Mouse (Mus musculus): ENCODE measurements around the gene Il9r. TPM values are rescaled to one million over a fixed set of nuclear protein-coding genes. Genes with fewer than 3 reads are reported as not detected.
A peak's percentile ranks its signal among the peaks of the same experiment; 100 is the strongest.

Il9r gene
- polyA plus RNA-seq, 2 experiments from 2014 or later = 5.8 to 10.0 TPM

DNA sequence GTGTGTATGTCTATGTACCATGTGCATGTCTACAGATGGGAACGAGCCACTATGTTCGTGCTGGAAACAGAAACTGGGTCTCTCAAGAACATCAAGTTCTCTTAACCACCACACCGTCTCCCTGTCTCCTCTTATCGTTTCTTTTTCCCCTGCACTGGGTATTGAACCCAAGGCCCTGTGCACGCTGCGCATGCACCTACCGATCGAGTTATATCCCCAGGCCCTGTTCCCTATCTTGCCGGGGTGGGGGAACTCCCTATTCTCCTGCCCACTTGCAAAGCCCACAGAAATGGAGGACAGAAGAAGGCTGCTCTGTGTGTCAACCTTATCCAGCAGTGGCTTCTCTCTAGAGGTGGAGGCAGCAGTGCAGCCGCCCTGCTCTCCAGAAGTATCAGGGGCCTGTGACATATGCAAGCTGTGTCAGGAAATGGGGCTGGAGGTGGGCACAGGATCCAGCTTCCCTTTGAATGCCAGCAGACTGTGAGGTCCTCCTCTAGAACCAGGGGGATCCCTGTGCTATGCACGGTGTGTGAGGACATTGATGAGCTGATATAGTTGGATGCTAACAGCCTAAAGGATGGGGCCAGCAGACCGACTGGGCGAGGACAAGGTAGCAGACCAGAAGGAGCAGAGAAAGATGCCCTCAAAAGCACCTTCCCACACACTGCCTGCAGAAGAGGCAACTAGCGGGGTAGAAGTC lies 1.7 kb downstream of the Il9r start:
- ATAC-seq = no peak

DNA sequence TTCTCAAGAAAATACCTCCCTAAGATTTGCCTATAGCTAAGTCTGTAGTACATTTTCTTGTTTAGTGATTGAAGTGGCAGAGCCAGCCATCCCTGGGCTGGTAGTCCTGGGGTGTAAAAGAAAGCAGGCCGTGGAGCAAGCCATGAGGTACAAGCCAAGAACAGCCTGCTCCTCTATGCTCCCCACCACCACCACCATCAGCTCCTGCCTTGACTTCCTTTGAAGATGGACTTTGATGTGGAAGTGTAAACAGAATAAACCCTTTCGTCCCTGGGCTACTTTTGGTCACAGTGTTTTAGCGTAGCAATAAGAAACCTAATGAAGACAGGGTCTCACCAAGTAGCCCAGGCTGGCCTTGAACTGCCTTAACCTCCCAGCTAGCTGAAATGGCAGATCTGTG lies 2.3 kb downstream of the Il9r start:
- ATAC-seq = no peak

- no peak for ATAC-seq
These were observed 3.4 kb downstream of the Il9r start for GRCm38 (mm10) chr11:32196727-32197126.

GRCm38 (mm10) chr11:32195867-32196540 lies 4.1 kb downstream of the Il9r start:
- ATAC-seq = peak; percentile 68

DNA sequence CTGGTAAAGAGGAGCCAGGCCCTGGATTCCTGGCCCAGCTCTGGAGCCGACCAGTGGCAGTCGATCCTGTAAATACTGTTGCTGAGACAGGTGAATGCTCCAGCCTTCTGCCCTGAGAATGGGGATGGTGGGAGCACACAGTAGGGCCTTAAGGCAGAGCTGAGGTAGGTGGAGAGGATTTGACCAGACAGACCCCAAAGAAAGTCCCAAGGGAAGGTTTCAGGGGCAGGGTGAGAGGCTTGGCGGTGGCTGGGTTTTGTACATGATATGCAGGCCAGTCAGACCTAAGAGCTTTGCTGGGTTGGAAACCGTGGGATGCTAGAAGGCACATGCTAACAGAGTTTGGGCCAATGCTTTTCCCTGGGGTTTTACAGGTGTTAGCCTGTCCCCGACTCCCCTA lies 5.5 kb downstream of the Il9r start:
- ATAC-seq = no peak

GRCm38 (mm10) chr11:32194086-32194485 lies 6.0 kb downstream of the Il9r start:
- no peak for ATAC-seq

GRCm38 (mm10) chr11:32193156-32193555 lies 6.9 kb downstream of the Il9r start:
- no peak for ATAC-seq

- no peak for ATAC-seq
These were observed 9.4 kb downstream of the Il9r start for GRCm38 (mm10) chr11:32190603-32191110.

- ATAC-seq = no peak
These were observed 10.0 kb downstream of the Il9r start for GRCm38 (mm10) chr11:32190119-32190518.

- ATAC-seq = no peak
These were observed 10.6 kb downstream of the Il9r start for GRCm38 (mm10) chr11:32189434-32189833.

GRCm38 (mm10) chr11:32188881-32189280 lies 11.2 kb downstream of the Il9r start:
- no peak for ATAC-seq

- ATAC-seq = no peak
These were observed 12.8 kb downstream of the Il9r start for GRCm38 (mm10) chr11:32187256-32187655.

DNA sequence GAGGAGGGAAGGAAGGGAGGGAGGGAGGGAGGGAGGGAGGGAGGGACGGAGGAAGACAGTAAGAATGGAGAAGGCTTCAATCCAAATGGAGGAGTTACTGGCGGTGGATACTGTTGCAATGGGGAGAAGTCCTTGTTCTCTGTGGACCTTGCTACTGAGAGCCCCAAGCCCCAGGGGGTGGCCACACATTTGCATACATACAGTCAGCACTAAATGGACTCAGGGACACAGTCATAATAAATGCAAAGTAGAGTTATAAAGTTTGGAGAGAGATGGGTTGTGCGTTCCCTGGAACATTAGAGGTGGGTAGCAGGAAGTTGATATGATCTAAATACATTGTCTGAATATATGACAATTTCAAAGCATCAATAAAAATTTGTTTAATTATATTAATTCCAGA lies 14.0 kb downstream of the Il9r start:
- ATAC-seq = no peak

DNA sequence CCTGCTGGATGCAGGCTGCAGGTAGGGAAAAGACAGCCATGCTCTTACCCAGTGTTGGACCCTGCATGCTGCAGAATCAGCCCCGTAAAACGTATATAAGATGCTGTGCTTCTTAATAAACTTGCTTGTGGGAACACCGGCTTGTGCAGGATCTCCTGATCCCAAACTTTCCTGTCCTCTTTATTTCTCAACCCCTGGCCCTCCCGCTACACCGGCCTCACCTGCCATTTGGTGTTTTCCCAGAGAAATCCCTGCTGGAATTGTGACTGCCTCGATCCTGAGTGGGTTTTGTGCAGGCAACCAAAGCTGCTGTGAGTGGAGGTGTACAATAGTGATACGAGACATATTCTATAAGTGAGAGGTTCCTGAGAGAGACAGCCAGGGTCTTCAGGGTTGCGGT lies 15.6 kb downstream of the Il9r start:
- ATAC-seq = no peak

GRCm38 (mm10) chr11:32181973-32182868 lies 17.9 kb downstream of the Il9r start:
- ATAC-seq = peak; percentile 68

DNA sequence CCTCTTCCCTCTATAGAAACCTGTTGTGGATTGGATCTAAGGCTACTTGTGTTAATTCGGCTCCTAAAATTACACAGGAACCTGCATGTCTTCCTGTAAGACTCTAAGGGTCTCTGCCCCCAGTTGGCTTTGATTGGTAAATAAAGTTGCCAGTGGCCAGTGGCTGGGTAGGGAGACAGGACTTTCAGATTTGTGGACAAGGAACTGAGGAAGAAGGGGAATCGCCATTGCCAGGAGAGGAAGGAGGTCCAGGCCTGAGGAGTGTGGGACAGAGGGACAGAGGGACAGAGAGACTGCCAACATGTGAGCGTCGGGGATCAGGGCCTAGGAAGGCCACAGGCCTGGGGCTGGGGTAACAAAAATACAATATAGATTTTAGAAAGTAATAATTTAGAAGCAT lies 18.8 kb downstream of the Il9r start:
- ATAC-seq = no peak

- ATAC-seq = no peak
These were observed 21.6 kb downstream of the Il9r start for GRCm38 (mm10) chr11:32178506-32178905.

- ATAC-seq = no peak
These were observed 33.4 kb downstream of the Il9r start for GRCm38 (mm10) chr11:32166683-32167082.

DNA sequence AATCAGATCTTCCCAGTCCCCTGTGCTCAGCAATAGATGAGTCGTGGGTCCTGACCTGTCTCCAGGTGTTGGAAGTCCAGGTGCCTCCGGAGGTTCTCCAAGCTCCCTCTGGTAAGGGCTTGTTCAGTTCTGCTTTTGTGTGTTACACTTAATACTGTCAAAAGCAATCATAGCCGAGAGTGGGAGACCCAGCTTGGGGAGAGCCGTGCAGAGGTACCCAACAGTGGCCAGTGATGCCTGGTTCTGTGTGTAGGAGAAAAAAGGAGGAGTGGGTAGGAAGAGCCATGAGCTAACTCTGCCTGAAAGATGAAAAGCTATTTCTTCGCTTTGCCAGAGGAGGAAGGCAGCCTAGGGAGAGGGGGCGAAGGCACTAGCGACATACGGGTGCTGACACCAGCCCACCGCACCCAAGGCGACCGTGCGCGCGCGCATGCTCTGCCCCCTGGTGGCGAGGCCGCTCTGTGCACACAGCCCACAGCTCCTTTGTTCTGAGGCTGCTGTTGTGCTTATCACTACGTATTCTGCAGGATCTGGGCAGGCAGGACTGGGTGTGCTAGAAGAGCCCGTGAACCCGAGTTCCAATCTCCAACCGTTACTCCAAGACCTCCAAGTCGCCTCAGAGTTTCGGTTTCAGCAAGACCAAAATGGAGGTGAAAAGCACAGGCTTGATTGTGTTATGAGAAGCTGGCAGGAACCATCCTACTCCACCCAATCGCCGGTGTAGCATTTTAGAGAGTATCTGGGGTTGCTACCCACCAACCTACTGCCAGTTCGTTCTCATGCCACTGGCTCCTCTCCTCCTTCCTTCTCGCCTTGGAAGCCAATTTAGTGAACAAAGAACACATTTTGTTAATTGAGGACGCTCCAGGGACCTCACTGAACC lies 37.9 kb downstream of the Il9r start:
- ATAC-seq = peak; percentile 96

GRCm38 (mm10) chr11:32161500-32161899 lies 38.6 kb downstream of the Il9r start:
- no peak for ATAC-seq

DNA sequence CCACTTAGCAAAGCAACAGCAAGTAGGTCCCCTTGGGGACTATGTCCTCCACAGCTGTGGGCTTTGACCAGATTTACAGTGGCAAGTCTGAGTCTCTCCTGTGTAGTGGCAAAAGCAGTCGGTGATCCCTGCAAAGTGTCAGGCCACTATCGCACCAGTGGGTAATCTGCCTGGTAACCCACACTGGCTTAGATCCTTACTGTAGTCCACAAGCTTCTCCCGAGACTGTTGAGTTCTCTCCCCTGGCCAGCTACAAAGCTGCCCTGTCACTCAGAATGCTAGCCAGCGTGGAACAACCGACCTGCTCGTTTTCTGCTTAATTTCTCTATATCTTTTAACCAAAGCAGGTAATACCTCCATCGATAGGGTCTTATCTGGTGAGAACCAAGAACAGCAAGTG lies 39.7 kb downstream of the Il9r start:
- no peak for ATAC-seq

DNA sequence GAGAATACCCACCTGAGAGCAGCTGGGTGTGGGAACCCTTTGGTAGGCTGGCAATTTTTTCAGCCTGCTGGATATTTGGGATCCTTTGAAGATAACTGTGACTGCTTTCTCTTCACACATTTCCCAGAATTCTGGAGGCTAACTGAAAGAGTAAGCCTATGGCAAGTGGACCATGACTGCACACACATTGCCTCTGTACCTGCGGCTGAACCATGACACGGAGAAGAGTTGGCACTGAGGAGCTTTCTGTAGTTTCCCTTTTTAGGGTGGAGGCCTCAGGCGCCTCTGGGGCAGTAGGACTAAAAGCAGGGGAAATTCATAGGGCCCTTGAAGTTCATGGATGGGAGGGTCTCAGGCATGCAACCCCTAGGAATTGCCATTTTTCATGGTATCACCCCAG lies 40.9 kb downstream of the Il9r start:
- ATAC-seq = no peak

Data from CD4-positive, CD25-positive, alpha-beta regulatory T cell, adult 4 months (primary cell).